8 mouse cellular contexts compared by ENCODE assay signal in the genomic region with DNA sequence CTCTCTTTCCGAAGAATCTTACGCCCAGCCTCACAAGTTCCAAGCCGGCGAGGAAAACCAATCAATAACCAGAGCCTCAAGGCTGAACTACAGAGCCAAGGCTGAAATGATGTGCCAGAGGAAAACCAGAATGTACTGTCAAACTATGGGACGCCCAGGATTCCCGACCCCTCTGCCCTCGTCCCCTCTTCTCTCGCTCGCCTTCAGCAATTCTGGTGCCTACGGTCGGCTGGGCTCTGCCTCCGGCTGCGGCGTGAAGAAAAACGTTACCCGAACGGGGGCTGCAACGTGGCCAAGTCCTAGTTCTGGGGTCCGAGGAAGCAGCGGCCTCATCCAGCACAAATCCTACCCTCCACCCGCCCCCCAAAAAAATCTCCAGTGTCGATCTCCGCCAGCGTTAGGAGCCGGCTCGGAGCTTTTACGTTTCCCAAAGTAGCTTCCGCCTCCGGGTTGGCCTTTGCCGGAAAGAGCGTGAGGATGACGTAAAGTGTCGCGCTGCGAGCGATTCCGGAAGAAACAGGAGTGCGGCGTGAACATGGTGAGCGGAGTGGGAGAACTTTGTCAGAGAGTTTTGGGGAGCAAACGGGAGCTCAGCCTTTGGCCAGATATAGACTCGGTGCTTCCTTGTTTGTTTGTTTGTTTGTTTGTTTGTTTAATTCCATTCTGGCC. TPM values are rescaled to one million over a fixed set of nuclear protein-coding genes. Genes with fewer than 3 reads are reported as not detected.
A peak's percentile ranks its signal among the peaks of the same experiment; 100 is the strongest.
DNase-seq lines count a peak whose midpoint lies in the region; ATAC-seq and TF ChIP-seq lines count a peak whose summit lies in the region.

A gene (plus strand): TSS at position 470 of the 669 bp plus-strand sequence.
A gene (minus strand): TSS at position 473 of the 669 bp plus-strand sequence.

- 1% methylated on average over 42 of the region's 42 CpGs for WGBS in forebrain, embryonic 15.5 days
- WGBS in lung, adult 2 months = under 1% methylated on average over 42 of the region's 42 CpGs

- H3K4me3 ChIP-seq in forebrain, embryonic 15.5 days = peak within 1 kb of the TSS; percentile 73
- peak within 1 kb of the TSS; percentile 94 for H3K4me3 ChIP-seq in lung, adult 2 months (replicated peaks; ENCODE audit: extremely low read depth, low read depth, low read length)

- no peak for TF ChIP-seq CTCF in lung, adult 2 months (IDR thresholded peaks at IDR 0.05; ENCODE audit: insufficient read depth, low read length)

- peaks cover 26% of the 10 kb centered on the region for H3K4me1 ChIP-seq in forebrain, embryonic 15.5 days
- peaks cover 9% of the 10 kb centered on the region; the same call in 1 of the 2 replicates for H3K4me1 ChIP-seq in lung, adult 2 months (ENCODE audit: control insufficient read depth, insufficient read depth, low read length)

- peaks cover 27% of the 10 kb centered on the region for H3K36me3 ChIP-seq in forebrain, embryonic 15.5 days

- intact Hi-C loops in heart, postnatal 25 days (cut with DNase I) = loop anchor here (10.0 kb wide), 1 partner anchor 186 kb away; no protein-coding TSS in a partner anchor

- peak within 1 kb of the TSS; percentile 73 for H3K9ac ChIP-seq in forebrain, embryonic 15.5 days (replicated peaks)

- H3K9me3 ChIP-seq in forebrain, embryonic 15.5 days = no peaks in the 10 kb centered on the region

- no peaks in the 10 kb centered on the region for H3K27me3 ChIP-seq in forebrain, embryonic 15.5 days

- H3K4me2 ChIP-seq in forebrain, embryonic 15.5 days (replicated peaks) = peak within 1 kb of the TSS; percentile 86

- TF ChIP-seq POLR2A in lung, adult 2 months (IDR thresholded peaks at IDR 0.05; ENCODE audit: borderline replicate concordance, extremely low read depth, low read depth, low read length) = peak; percentile 73; the same call in 1 of the 2 replicates

- DNase-seq in ES-CJ7 (ENCODE audit: low read depth, low spot score) = peak; percentile 97
- DNase-seq in cerebellum, adult 11 months = peak; percentile 82
- DNase-seq in heart, postnatal 25 days (ENCODE audit: low spot score) = peak; percentile 72
- peak; percentile 88 to 96 for DNase-seq in layer of hippocampus, adult 18-20 months (ENCODE audit: low spot score in 2 of 2)
- peak; percentile 83 for DNase-seq in lung, adult 2 months
- DNase-seq in thymus, adult 18-20 months = peak; percentile 75 to 81

- peak; percentile 80 for ATAC-seq in forebrain, embryonic 15.5 days (replicated peaks)
- peak; percentile 97 for ATAC-seq in neutrophil, adult 5-6 weeks (ENCODE audit: extremely low read depth, insufficient number of reproducible peaks, low FRiP score, poor library complexity, severe bottlenecking)

- H3K27ac ChIP-seq in forebrain, embryonic 15.5 days (replicated peaks) = 0 out of 2 replicates have a peak within 1 kb of the TSS, but pooled peaks have one; percentile 60

RNA-seq across cellular contexts. Expression of the first gene that starts in this region (rescaled TPM):
- polyA plus RNA-seq in forebrain, embryonic 15.5 days (2015; fragmentation: Nextera tagmentation; extraction: Ambion mirVana) = 117 and 118 TPM in 2 replicates
- 10 to 100 TPM; 28.4 to 34.6 TPM for total RNA-seq in heart, postnatal 25 days (2021)
- total RNA-seq in layer of hippocampus, adult 18-20 months (2021) = 10 to 100 TPM; 35.3 to 36.2 TPM
- polyA plus RNA-seq in lung, adult 2 months (2012; rRNA removed) = 18.4 and 34.0 TPM in 2 replicates
- 90.1 and 92.3 TPM in 2 replicates for total RNA-seq in neutrophil, adult 5-6 weeks (2017)

RNA-seq across cellular contexts. Expression of the second gene that starts in this region (rescaled TPM):
- polyA plus RNA-seq in forebrain, embryonic 15.5 days (2015; fragmentation: Nextera tagmentation; extraction: Ambion mirVana) = 34.9 and 35.5 TPM in 2 replicates
- 10 to 100 TPM; 37.2 to 38.5 TPM for total RNA-seq in heart, postnatal 25 days (2021)
- 100 to 1,000 TPM in 1 of 2 experiments, 10 to 100 TPM in 1; 97.7 to 113 TPM for total RNA-seq in layer of hippocampus, adult 18-20 months (2021)
- polyA plus RNA-seq in lung, adult 2 months (2012; rRNA removed) = 22.9 and 26.9 TPM in 2 replicates
- total RNA-seq in neutrophil, adult 5-6 weeks (2017) = 45.1 and 48.8 TPM in 2 replicates

Comparison
In these comparisons a context has a peak if more than half of its experiments do, and no peak if none do; other contexts are left out.
1. Peak in every context shown above with its lines: DNase-seq, ATAC-seq, H3K4me3 ChIP-seq and H3K27ac ChIP-seq.